Mouse (Mus musculus) liver, embryonic 14.5 days (tissue): ENCODE measurements around the gene Nadk.

Experiments
- CTCF ChIP-seq: IDR thresholded peaks from 2 replicates; pipeline ENCODE4 v1.5.1; 2016; ENCODE audit warnings: antibody characterized with exemption, low read depth, control low read depth
- EP300 ChIP-seq: IDR thresholded peaks from 2 replicates; pipeline ENCODE4 v1.6.1; 2016; ENCODE audit warnings: antibody characterized with exemption, low read depth

DNA sequence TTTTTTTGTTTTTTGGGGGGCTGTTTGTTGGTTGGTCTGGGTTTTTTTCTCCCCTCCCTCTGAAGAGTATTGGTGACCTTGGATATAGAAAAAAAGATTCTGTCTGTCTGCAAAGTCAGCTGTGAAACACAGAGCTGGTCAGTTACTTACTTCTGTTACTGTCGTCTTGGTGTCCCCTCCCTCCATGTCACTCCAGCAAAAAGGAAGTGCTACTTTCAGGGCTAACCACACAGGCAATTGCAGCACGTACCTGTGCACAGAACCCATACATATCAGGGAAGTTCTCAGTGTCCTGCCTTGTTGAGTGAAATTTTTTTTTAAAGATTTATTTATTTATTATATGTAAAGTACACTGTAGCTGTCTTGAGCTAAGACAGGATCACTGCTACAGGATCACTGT, 11.7 kb upstream of the Nadk start:
- TF ChIP-seq CTCF (no peak), EP300 (no peak)
